Mouse (Mus musculus) left cerebral cortex, adult 8-10 months (tissue): ENCODE results near the gene Ctsk. TPM values are rescaled to one million over a fixed set of nuclear protein-coding genes. Genes with fewer than 3 reads are reported as not detected.

Experiments
- DNase-seq, 2 experiments: peaks; one replicate each; pipeline ENCODE4 v3.0.0; 2022; ENCODE audit warnings: low spot score in 2 of 2
- total RNA-seq, 4 experiments: library from RNA; stranded (reverse); gene quantifications; 2 replicates each; pipeline ENCODE4 v1.2.4; 2022

The Ctsk gene
- total RNA-seq, result 1 to 10 TPM; 4.4 to 5.2 (median 5.0) TPM

DNA sequence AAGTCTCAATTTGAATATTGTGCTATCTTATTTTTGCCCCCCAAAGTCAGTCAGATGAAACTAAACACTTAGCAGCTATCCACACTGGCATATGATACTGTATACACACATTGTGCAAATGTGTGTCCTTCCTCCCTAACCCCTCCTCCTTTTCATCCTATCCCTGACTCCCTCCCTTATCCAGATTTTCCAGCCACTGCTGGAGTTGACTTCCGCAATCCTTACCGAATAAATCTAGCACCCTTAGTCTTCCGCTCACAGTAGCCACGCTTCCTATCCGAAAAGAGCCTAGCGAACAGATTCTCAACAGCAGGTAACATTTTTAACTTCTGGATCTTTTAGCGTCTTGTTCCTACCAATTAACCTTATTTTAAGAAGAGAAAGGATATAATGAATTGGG, at the start of gene Ctsk:
TSS of gene Ctsk (plus strand) at position 233 of the 400 bp plus-strand sequence.
- DNase-seq, result no peak

DNA sequence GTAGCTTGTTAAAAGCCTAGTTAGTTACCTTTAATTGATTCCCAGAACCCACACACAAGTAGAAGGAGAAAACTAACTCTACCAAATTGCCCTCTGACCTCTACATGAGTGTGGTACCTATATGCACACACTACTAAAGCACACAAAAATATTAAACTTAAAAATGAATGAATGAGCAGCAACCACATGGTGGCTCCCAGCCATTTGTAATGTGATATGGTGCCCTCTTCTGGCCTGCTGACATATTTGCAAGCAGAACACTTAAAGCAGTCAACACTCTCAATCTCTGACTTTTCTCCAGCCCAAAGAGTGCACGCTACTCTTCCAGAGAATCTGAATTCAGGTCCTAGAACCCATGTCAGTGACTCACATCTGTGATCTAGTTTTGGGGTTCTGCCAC, 48.6 kb upstream of the Ctsk start:
- no peak for DNase-seq

DNA sequence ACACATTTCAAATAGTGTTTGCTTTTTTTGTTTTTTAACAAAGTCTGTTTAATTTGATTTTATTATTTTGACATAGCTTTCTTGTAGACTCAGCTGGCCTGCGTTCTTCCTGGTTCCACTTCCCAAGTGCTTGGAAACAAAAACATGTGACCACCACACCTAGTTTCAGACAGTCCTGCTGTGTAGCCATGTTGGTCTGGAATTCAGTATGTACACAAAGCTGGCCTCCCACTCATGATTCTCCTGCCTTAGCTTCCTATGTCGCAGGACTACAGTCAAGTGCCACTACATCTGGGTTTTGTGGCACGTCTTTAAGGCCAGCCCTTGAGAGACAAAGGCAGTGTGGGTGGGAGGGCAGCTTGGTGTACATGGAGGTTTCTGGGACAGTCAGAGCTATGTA, 48.1 kb upstream of the Ctsk start:
- no peak for DNase-seq

DNA sequence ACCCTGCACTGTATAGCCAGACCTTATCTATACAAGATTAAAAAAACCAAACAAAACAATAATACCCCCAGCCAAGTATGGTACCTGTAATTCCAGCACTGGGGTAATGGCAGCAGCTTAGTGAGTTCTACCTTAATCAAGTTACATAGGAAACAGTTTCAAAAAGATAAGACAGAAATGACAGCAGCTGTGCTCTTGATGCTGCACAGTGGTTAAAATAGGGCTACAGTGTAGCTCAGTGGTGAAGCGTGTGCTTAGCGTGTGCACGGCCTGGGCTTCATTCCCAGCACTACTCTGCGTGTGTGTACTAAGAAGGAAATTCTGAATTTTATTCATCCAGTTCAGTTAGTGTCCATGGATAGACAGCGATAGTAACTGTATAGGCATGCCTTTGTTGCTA, 42.7 kb upstream of the Ctsk start:
- no peak for DNase-seq

DNA sequence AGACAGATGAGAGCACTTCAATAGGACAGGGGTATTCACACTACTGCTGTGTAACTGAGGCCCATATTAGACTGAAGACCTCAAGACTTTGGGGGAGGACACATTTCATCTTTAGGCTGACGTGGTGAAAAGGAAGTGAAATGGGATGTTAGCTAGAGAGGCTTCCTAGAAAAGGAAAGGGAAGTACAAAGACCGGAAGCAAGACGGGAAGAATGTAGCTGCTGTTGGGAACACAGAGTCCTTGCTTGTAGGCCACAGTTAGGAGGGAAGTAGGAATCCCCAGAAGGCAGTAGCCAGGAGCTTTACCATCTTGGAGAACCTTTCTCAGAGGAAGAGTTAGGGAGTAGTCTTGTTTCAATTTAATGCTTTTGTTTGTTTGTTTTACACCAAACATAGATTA, 41.3 kb upstream of the Ctsk start:
- DNase-seq, result no peak

DNA sequence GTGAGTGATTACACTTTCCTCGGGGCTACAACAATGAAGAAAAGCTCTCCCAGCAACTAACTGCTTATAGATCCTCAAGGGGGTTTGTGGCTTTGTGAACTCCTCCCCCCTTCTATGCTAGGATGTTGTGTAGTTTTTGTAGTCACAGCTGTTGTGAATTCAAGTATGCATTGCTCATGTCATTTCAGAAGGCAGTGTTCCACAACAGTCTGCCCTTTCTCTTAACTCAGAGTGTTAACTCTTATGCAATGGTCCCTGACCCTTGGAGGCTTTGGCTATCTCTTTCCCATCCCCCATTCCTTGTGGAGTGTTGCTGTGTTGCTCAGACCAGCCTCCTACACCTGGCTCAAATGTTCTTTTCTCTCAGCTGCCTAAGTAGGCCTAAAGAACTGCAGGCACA, 39.7 kb upstream of the Ctsk start:
- no peak for DNase-seq

DNA sequence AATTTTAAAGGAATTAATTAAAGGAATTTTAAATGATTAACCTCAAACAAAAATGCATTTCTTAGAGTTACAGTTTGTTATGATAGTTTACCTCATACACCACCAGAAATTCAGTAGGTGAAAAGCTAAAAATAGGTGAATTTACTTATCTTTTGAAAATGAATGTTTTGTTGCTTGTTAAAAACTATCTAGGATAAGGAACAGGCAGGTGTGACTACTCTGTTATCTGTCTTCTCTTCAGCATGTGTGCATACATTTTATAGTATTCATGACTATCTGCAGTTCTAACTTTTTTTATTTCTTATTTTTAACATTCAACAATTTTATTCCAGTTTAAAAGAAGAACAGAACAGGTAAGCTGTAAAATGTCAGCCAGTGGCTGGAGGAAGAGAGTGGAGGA, 35.2 kb upstream of the Ctsk start:
- no peak for DNase-seq

DNA sequence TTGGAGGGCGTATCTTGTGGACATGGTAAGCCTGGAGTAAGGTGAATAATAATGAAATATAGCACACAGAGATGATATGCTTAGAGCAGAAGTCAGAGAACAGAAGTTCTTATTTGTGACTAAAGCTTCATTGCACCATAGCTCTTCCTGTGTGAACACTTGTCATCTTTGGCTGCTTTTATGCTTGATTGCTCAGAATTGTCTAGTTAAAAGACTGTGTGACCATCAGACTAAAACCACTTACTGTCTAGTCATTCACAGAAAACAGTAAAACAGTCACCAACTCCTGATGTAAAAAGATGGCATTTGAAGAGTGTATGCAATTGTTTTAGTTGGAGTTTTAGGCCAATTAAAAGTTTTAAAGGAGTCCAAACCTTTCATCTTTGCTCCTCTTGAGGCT, 20.1 kb upstream of the Ctsk start:
- no peak for DNase-seq

DNA sequence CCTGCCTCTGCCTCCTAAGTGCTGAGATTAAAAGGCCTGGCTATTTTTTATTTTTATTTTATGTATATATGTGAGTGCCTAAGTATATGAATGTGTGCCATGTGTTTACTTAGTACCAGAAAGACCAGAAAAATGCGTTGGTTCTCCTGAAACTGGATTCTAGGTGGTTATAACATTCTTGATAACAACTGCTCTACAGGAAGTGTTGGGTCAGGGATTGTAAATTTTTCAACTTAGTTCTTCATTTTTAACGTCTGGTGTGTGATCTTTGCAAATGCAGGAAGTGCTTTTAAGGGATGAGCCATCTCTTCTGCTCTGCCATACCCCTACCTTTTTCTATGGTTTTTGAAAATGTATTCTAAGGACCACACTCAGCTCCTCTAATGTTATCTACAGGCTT, 12.6 kb upstream of the Ctsk start:
- DNase-seq, result no peak

DNA sequence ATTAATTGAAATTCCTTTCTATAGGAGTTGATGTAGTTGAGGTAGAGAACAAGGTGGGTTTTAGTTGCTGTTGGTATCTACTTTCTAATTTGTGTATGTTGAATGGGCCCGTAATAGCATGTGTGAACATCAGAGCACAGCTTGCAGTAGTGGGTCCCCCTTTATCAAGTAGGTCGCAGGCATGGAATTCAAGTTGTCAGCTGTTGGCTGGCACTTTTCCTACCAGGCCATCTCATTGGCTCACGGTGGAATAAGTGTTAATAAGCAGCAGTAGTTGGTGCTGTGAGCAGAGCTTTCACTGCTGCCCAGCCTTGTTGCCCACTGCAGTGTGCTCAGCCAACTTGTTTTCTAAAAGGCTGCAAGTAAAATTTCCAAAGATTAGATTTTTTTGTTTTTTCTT, 10.4 kb upstream of the Ctsk start:
- no peak for DNase-seq

DNA sequence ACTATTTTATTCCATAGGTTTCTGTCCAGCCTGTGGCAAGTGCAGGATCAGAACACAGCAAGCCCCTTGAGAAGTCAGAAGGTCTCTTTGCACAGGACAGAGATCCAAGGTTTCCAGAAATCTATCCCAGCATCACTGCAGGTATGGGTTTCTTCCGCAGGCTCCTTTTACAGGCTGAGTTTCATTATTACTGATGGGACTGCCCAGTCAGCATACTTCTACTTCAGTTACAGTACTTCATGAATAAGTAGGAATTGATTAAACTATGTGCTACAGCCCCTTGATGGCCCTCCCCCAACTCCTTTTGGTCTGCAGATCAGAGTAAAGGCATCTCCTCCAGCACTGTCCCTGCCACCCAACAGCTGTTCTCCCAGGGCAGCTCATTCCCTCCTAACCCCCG, 8.8 kb upstream of the Ctsk start:
- DNase-seq, result no peak

DNA sequence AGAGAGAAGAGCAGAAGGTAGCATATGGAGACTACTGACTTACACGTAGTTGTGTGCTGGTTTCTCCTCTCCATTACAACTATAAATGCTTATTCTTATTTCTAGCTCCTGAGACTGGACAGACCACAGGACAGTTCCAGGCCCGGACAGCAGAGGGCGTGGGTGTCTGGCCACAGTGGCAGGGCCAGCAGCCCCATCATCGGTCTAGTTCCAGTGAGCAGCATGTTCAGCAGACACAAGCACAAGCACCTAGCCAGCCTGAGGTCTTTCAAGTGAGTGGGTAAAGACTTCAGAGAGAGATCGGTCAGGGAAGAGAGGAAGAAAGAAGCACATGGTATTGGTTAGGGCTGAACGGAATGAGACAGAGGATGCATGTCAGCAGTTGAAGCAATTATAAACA, 4.7 kb upstream of the Ctsk start:
- DNase-seq, result peak in 1 of 2 experiments; percentile 36

DNA sequence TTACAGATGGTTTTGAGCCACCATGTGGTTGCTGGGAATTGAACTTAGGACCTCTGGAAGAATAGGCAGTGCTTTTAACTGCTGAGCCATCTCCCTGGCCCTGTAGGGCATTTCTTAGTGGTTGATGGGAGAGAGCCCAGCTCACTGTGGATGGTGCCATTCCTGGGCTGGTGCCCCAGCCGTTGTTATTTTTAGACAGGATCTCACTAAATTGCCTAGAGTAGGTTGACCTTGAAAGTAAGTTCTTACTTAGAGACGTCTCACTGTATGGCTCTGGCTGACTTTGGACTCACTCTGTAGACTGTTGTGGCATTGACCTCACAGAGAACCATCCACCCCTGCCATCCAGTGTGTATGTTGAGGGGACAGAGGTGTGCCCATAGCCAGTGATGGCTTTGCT, 827 bp upstream of the Ctsk start:
- no peak for DNase-seq

DNA sequence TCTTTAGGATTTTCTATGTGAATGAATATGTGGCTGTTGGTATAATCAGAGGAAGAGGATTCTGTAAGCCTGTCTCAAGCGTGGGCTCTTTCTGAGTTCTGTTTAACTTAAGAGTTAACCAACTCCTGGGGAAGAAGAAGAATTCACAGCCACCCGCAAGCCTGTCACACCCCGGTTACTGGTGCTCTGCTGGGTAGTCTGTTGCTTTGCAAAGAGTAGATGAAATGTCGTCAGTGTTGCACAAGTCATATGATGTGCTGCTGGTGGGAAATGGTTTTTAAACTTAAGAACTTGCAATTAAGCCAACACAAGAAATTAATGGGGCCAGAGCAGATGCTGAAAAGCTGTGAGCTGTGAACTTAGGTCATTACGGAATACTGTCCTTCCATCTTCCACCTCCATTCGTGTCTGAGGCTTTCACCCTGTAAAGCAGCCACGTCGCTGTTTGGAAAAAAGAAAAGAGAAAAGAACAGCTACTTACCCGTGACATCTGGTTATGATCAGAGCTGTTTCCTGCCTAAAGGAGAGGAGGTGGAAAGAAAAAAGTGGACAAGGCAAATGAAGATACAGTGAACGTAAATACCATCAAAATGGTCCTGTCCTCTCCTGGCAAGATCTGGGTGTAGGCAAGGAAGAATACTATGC, 562 bp downstream of the Ctsk start:
- DNase-seq, result no peak

DNA sequence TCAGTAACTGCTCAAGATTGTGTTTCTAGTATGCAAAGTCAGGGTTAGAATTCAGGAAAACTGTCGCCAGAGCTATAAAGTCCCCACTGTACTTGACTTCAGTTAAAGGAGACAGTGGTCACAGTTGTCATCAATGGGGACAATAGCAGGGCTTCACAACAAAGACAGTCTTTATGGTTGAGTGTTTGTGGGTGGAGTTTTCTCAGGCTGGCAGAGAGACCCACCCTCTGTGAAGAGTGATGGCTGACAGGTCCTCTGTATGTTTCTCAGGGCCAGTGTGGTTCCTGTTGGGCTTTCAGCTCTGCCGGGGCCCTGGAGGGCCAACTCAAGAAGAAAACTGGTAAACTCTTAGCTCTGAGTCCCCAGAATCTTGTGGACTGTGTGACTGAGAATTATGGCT, 3.3 kb downstream of the Ctsk start:
- DNase-seq, result no peak

DNA sequence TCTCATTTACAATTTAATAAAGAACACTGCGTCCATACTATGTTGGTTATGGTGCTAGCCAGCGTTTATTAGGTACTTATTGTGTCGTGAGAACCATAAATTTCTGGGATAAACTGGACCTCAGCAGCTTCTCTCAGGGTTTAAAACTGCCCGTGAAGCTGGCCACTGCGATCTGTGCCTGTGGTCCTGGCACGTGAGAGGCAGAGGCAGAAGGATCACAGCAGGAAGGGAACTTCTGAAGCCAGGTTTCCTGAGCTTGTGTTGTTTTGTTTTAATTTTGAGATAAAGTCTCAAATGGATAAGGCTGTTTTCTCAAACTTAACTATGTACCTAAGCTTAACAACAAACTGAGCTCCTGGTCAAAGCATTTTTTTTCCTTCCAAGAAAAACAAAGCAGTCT, 10.3 kb downstream of the Ctsk start:
- DNase-seq, result no peak

DNA sequence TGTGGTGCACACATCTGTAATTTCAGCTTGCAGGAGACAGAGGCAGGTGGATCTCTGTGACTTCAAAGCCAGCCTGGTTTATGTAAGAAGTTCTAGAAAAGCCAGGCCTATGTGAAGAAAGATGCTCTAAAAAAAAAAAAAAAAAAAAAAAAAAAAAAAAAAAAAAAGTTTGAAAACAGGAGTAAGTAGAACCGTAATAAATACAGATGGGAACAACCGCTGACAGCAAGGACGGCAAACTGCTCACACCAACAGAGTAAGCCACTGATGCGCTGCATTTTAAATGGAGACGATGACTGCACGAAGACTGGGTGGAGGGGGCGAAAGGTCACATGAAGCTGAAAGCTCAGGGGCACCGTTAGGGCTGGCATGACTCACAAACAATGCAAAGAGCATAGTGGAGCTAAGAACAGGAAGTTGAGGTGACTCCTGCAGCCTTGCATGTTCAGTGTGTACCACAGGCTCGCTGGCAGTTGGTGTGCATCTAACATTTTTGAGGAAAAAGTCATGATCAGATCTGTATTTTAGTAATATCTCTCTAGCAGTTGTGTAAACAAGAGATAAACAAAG, 12.6 kb downstream of the Ctsk start:
- DNase-seq, result no peak

DNA sequence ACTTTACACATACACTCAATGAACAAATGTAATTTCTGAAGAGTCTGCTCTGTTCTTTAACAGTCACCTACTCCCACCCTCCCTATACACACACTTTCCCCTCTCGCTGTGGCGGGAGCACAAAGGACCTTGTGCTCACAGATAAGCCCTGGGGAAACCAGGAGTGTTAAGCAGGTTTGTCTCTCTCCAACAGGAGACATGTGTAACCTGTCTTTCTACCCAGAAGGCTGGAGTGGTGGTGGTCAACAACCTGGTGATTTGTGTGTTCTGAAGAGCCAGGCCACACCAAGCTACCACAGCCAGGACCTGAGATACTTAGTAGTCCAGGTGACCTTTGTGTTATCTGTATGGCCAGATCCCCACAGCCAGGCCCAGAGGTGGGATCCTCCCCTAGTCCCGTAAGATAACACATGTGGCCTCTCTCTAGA, 17.6 kb downstream of the Ctsk start:
- DNase-seq, result no peak

DNA sequence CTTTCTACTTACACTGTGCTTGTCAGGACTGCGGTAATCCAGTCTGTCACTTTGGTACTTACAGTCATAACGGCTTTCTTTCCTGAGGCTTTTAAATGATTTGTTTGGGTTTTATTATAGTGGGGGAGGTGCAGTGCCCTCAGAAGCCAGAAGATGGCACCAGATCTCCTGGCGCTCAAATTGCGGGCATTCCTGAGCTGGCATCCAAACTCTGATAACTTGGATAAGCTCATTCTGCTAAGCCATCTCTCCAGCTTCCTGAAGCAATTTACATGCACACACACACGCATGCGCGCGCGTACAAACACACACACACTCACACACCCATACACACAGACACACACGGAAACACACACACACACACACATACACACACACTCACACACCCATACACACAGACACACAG, 18.4 kb downstream of the Ctsk start:
- peak; percentile 33 to 62 for DNase-seq

DNA sequence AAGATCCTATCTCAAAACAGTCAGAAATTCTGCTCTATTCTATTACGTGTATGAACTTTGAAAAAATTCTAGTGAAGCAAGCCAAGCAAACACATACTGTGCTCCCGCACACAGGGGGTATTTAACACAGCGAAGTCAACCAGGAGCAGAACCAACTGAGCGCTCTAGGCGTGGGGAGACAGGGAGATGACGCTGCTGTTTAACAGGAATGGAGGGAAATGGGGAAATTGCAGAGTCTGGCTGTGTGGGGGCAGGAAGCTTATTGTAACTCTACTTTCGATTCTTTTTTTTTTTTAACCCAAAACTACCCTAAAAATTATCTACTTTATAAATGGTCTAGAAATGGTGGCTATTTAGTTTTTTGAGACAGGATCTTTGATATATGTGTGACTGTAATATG, 19.8 kb downstream of the Ctsk start:
- DNase-seq, result no peak

DNA sequence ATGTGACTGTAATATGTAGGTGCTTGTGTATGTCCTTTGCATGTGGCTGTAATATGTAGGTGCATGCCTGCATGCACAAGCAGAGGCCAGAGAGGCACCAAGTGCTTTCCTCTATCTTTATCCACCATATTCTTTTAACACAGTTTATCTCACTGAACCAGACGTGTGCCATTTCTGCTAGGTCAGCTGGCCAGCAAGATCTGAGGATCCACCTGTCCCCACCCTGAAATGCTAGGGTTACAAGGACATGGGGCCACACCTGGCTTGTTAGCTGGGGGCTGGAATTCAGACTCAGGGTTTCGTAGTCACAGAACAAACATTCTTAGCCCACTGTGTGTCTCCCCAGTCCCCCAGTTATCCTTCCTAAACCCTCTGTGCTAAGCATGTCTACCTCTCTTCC, 20.3 kb downstream of the Ctsk start:
- DNase-seq, result no peak

DNA sequence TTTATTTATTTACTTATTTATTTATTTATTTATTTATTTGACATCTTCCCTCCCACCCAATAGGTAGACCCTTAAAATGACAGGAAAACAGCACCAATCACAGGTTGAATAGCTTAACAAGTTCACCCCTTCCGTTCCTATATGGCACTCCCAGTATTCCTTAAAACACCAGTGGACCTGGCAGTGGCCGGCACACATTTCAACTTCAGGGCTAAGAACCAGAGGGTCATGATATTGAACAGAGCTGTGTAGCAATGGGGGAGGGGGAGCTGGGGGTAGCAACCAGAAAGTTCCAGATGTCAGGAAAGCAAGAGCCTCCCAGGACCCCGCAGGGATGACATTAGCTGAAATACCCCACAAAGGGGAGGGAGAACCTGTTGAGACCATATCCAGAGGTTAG, 21.0 kb downstream of the Ctsk start:
- DNase-seq, result no peak

DNA sequence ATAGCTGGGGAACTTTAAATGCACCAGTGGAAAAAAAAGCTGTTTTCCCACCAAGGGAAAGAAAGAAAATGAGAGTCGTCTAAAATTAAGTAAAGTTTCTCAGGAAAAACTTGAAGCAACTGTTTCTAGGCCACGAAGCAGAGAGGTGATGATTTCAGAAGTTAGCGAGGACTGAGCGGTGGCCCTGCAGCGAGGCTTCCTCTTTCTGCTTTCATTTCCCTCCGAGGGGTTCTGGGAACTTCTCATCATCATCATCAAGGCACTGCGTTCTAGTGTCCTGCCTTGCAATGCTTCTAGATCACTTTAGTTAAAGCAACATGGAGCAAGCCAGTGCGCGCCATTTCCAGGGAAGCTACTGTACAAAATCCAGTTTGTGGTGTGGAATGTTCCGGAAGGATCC, 22.1 kb downstream of the Ctsk start:
- no peak for DNase-seq

DNA sequence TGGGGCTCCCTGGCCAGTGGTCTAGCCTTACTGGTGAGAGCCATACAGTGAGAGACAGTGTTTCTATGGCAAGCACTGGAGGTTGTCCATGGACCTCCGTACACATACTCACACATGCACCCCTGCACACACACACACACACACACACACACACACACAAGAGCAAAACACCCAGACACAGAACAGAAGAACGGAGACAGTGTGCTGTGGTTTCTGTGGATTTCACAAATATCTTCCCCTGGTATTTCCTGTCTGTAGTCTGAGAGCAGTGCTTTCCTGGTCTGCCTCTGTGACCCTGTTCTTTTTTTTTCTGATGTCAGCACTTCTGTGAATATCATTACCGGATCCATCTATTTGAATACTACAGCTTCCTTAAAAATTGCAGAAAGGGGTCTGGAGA, 24.6 kb downstream of the Ctsk start:
- no peak for DNase-seq
